Mouse (Mus musculus): ENCODE results near the gene Gm37240. TPM values are rescaled to one million over a fixed set of nuclear protein-coding genes. Genes with fewer than 3 reads are reported as not detected.
"Not testable (repeated sequence)": the region's sequence is repeated elsewhere in the genome, so short reads cannot be mapped to it uniquely, and the experiment has no call there.

Gm37240 gene
- polyA plus RNA-seq, 1 experiment from 2014 or later = 5.2 TPM

DNA sequence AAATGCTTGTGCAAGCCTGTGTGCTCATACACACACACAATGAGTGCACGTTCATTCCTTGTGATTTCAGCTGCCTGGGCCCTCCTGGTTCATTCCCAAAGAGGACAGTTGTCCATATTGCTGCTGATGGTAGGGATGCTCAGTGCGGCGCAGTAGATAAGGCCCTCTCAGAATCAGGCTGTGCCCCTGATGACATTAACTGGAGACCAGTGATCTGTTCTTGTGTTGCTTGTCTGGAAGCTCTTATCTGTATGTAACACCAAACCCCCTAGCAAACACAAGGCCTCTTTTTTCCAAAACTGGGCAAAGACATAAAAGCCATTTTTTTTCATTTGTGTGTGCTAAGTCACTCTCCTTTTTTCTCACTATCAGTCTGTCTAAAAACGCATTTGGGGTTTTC is 302.4 kb downstream of the Gm37240 start:
- DNase-seq (ENCODE audit: low spot score) = no peak

DNA sequence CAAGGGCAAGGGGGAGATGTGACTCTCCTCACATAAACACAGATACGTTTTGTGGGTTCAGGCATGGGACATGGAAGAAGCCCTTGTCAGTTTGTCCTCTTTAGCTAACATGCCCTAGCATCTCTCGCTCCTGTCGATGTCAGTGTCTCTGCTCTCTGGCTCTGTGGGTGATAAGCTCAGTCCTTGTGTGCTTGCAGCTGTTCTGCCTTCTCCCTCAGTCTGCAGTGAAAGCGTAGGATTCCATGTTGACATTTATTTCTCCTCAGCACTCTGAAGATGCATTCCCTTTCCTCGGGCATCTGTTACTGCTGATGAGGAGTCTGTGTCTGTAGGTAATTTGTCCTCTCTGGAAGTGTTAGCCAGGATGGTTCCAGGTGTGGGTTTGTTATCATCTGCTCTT is 304.1 kb downstream of the Gm37240 start:
- no peak for DNase-seq (ENCODE audit: low spot score)

DNA sequence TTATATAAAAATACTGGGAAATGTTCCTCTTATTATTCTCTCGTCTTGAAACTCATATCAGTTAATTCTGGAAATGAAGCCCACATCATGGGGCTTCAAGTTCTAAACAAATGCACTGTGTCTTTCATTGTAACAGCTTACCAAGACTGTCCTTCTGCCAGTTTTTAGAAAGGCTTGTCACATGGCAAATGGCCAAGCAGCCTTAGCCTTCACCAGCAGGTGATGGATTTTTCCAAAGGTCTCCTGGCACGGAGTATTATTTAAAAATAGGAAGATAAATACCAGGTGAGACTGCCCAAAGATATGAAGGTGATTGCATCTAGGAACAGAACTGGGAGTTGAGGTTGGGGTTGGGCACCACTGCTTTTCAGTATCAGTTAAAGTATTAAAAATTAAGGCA is 304.6 kb downstream of the Gm37240 start:
- DNase-seq (ENCODE audit: low spot score) = no peak

DNA sequence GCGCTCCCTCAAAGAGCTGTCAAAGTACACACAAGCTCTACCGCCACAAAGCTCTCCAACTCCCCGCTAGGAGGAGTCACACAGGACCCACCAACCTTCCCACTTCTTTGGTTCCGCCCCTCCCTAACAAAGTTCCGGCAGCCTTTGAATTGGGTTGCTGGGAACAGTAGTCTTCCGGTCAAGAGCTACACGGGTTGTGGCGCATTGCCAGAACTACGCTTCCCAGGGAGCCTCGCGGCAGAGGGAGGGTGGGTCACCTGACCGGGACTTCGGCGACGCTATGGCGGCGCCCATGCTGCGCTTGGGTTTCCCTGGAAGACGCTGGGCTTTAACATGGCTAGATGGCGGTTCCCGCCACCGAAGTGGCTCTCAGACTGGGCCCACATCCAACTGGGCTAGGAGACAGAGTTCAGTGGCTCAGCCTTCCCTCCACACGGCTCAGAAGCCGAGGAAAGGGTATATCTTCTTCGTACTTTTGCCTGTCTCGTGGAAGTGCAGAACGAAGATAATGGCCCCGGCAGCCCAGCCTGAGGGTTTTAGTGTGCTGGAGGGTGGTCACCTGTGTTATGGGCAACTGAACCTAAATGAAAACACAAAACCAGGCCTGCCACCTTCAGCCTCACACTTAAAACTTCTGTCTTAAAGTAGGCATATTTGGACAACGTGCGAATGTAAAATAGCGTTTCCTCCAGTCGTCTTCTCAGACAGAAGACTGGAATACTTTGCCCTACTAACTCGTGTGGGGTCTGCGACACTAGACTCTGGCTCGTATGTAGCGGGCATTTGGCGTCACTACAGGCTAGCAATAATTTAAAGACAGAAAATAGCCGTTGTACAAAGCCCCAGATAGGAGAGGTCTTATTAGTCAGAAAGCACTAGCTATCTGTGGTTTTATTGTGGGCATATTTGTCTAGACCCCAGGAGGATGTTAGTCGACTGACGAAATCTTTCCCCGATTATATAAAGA is 313.2 kb downstream of the Gm37240 start, which contains the start of gene Gatb:
TSS of gene Gatb (plus strand) at position 256 of the 967 bp plus-strand sequence.
- peak; percentile 98 for DNase-seq (ENCODE audit: low spot score)

DNA sequence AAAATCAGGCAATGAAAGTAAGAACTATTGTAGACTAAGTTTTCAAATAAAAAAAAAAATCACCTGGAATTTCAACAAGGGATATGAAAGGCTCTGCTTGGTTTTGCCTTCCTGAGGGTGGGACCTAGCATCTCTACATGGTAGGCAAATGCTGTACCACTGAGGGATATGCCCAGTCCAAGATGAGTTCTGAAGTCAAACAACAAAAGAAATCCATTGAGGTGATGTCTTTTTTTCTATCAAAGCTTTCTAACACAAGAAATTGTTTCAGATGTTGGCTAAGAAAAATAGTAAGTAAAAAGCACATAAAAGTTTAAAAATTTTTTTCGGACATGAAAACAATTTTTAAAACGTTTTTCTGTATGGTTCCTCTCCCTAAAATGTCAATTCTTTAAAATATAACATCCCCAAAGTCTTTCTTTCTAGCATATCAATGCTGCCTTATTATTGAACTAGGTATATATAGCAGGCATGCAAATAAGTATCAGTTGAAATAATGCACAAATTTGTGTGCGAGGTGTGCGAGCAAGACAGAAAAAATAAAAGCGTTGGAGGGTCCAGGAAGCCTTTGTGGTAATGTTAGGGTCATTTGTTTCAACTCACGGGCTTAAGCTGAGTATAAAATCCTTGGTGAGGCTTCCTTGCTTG is 314.0 kb downstream of the Gm37240 start:
- no peak for DNase-seq (ENCODE audit: low spot score)

DNA sequence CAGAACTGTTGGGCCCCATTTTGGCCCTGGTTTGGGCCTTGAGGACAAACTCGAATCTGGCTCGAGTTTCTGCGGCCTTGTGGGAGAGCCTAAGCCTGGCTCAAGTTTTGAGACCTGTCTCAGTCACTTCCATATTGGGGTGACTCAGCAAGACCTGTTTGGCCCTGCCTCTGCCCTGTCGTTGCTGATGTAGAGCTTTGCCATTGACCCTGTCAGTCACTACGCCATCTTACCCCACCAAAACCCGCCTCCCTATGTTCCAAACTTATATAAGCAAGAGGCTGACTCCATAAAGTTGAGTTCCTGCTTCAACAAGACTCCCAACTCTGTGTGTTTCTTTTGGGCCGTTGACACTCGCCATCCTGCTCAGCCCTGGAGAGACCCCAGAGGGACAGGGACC is 314.8 kb downstream of the Gm37240 start:
- not testable (repeated sequence) for DNase-seq (ENCODE audit: low spot score)

DNA sequence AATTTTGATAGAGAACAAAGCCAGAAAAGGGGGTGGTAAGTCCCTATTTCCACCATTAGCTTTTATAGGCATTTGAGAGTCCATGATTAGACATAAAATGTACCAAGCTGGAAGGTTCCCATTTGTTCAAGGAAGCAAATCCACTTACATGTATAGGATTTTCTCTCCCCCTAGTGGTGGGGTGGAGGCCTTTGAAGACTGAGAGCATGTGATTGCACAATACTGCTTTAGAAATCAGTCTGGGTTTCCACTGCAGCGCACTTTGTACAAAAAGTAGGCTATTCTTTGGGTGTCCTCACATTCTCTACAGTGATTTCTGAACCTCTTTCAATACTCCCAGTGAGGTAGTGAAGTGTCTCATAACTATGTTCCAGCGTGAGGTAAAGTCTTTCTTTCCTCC is 316.0 kb downstream of the Gm37240 start:
- DNase-seq (ENCODE audit: low spot score) = peak; percentile 26

DNA sequence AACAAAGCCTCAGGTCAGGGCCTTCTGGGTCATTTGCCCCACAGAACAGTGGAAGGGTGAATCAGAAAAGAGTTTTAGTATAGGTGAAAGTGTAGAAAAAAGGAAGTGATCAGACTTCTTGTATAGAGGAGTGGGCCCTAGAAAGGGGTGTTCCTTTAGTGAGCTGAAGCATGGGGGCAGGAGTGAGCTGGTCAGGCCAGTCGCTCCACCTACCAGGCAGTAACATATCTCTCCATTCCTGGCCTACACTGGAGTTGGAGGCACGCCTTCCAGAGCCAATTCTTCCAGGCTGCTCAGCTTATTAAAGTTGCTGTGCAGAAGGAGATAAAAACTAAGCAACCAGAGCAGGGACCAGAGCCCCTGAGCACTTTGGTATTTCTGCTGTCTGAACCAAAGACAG is 322.7 kb downstream of the Gm37240 start:
- no peak for DNase-seq (ENCODE audit: low spot score)

DNA sequence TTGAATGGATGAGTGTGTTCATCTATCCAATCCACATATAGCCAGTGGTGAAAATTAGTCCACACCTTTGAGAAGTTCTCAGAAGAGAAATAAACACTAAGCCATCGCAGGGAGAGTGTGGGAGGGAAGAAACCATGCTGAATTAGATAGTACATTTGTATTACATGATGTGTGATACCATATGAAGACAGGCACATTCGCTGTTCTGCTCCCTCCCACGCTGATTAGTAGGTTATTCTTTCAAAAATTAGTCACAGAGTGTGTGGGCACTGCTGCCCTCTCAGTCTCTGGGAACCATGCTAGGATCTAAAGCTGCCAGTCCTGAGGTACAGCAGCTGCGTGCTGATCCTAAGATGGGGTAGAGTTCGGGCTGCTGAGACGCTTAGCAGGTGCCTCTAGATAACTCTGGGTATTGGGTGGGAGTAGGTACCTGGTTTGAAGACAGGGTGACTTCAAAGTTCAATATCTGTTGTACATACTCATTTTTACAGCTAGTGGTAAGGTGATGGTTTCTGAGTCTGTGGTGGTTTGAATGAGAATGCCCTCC is 333.5 kb downstream of the Gm37240 start:
- no peak for DNase-seq (ENCODE audit: low spot score)

DNA sequence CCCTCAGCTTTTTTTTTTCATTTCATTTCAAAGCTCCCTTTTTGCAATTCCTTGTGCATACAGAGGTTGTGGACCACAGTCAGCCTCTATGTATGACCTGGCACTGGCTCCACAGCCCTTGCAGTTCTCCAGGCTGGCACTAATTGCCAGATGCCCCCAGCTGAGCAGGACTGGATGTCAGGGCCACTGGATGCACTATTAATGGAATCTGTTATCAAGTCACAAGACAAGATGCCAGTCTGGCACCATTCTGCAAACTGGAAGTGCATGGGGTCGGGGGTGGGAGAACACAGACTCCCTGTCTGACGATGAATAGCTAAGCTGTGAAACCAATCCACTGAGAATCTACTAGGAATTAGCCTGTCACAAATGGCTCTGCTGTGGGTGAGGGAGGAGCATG is 336.0 kb downstream of the Gm37240 start:
- no peak for DNase-seq (ENCODE audit: low spot score)

DNA sequence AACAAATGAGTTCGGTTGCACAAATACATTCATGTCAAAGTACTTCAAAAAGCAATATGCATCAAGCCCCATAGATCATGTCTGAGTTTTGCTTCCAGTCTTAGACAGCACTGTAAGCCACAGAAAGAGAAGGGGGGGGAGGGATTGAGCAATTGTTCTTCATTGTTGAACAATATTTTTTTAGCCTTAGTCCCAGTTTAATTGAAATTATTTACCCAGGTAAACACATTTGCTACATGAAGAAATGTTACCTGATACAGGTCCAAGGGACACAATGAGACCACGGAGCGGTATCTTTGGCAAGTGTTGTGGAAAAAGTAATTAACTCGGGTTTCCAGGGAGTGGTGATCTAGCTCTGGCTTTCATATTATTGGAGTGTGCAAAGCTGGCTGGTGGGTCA is 337.0 kb downstream of the Gm37240 start:
- no peak for DNase-seq (ENCODE audit: low spot score)

DNA sequence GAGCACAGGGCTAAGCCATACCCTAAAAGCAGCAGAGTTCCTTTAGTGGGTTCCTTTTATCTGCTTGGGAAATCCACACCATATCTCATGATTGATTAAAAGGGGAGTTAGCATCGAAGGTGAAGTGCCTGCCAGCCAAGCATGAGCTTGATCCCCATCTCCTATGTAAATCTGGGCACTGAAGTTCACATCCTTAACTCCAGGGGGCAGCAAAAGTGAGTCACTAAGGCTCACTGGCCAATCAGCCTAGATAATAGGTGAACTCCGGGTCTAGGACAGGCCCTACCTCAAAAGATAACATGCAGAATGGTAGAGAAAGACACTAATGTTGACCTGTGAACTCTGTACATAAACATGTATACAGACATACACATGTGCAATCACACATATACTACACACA is 343.7 kb downstream of the Gm37240 start:
- DNase-seq (ENCODE audit: low spot score) = peak; percentile 5

DNA sequence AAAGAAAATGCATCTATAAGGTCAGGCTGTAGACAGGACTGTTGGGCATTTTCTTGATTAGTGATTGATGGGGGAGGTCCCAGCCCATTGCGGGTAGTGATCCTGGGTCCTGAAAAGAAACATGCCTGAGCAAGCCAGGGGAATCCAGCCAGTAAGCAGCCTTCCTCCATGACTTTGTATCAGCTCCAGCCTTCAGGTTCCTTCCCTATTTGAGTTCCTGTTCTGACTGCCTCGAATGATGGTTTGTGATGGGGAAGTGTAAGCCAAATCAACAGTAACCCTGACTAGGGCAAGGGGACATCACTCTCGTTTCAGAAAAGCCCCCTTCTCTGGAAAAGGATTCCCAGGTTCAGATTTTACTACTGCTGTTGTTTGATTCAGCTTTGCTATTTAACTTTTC is 344.6 kb downstream of the Gm37240 start:
- no peak for DNase-seq (ENCODE audit: low spot score)

DNA sequence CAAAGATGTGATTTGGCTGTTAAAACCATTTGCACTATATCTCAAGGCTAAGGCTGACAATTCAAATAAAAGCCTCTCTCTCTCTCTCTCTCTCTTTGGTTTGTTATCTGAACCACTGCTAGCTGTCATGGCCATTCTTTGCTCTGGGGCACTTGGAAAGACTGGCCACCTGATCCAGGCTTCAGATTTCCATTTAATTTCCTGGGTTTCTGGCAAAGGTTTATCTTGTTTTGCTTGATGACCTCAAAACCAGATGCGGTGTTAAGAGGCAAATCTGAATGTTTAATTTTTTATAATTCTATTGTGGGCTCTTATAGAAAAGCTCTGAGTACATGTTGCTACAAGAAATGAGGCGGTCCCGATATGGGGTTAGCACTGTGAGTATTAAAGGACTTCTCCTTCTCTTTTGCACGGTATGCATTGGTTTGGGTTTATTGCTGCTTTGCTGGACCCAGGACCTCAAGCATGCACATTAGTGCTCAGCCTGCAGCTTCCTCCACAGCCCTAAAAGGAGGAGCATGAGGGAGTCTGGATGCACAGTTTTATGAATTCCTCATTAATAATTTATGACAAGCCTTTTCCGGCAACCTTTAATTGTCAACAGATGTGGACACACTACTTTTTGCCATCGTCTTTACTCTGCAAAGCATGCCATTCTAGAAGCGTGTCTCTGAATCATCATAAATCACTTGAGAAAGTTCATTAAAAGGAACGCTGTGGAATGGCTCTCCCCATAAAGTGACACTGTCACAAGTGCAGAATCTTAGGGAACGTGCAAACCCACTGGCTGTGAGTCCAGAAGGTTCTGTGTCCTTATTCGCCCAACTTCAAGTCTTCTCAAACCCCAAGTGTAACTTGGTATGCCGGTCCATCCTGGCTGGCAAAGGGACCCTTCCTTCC is 351.4 kb downstream of the Gm37240 start:
- no peak for DNase-seq (ENCODE audit: low spot score)

DNA sequence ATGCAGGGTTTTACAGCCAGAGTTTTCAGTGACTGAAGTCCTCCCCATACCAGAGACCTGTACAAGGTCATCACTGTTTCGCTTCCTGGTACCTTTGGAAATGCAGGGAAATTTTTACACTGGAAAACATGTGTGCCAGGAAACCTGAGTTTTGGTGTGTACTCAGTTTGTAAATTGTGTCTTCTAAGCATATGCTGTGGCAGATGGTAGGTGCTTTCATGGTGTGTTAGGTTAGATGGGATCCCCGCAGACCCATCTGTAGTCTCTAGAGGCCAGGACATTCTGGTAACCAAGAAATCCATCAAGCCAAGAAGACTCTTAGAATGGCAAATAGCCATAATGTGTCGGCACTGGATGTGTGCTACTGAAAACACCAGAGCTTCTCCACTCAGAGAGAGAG is 352.3 kb downstream of the Gm37240 start:
- no peak for DNase-seq (ENCODE audit: low spot score)

DNA sequence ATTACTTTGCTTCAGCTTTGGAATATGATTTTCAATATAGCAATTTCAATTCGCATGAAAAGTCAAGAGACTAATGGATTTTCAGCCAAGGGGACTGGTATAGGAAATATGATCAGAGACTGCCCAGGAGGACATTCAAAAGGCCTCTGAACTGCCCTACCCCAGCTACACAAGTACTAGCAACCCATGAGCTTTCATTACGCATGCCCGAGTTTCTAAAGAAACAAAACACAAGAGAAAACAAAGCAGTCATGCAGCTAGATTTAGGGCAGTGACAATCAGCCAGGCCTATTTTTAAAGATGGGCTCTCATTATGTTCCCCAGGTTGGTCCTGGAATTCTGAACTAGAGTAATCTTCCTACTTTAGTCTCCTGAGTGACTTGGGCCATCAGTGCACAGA is 354.9 kb downstream of the Gm37240 start:
- DNase-seq (ENCODE audit: low spot score) = no peak

DNA sequence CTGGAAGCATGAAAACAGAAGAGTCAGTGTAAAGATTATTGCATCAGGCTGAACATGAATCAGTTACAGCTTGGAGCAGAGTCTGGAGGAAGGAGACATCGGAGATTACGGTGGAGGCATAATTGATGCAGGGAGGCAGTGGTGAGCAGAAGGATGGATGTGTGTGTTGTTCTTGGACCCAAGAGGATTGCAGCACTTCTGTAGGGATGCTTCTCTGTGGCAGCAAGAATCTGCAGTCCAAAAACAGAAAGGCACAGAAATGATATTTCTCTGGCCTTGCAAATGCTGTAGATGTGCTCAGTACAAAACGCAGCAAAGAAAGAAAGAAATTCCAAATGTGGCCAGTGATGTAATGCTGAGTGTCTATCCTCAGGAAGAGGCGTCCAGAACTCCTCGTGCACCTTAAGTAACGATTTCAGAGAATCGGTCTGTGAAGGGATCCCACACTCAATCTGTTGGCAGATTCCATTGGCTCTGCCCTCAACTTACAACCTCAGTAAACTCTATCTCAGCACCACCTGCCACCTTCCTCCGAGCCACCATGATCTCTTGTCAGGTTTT is 356.6 kb downstream of the Gm37240 start:
- DNase-seq (ENCODE audit: low spot score) = no peak

DNA sequence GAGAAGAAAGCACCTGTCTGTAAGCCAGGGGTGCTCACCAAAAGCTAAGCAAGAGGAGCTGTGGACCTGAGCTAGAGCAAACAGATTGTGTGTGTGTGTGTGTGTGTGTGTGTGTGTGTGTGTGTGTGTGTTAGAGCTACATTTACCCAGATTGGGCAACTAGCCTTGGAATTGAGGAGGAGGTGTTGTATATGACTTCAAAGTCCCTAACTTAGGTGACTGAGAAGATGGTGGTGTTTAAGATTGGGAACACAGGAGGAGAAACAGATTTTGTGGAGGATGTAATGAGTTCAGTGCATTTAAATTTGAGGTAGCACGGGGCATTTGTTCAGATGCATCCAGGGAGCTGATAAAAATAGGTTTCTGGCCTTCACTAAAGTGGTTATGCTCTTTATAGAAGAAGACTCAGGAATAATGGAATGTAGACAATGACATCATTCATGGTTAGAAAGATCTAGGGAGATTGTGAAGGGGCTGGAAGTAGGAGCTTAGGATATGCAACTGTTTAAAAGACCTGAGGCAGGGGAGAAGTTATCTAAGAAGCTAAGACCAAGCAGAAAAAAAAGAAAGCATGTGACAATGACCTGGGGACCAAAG is 365.9 kb downstream of the Gm37240 start:
- no peak for DNase-seq (ENCODE audit: low spot score)

DNA sequence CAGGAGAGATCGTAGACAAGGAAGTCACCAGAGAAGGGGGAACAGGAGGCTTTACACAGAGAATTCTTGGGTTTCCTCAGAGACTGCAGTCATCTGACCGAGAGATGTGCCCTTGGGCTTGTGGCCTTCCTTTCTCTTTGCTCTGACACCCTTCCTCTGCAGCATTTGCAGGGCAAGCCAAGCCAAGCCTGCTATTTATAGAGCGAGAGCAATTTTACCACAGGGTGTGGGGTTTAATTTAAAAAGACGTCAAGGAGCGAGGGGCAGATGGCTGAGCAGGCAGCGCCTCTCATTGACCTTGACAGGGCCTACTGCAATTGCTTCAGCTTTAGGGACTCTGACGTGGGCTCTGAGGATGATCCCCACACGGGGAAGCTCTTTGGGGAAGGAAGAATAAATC is 368.6 kb downstream of the Gm37240 start:
- no peak for DNase-seq (ENCODE audit: low spot score)

DNA sequence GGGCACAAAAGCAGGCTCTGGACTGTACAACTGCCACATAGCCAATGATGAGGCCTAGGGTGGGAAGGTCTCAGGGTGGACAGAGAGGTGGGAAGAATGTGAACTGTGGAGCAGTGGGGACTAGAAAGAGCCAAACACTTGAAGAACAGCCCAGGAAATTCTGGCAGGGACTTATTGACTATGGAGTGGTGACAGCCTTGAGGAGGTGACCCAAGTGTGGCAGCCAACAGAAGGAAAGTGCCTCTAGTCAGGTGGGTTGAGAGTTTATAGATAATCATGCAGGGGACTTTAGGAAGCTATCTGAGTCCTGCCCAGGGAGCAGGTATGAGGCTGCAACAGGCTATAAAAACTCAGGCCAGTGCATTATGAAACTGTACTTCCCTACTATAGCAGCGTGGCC is 369.2 kb downstream of the Gm37240 start:
- no peak for DNase-seq (ENCODE audit: low spot score)

Data from thymus, postnatal 0 days (tissue).